In genomic region chr3:133090247-133091120, GRCm38 (mm10) we compare ENCODE assay signal across 8 mouse cellular contexts. TPM values are rescaled to one million over a fixed set of nuclear protein-coding genes. Genes with fewer than 3 reads are reported as not detected.
DNase-seq lines count a peak whose midpoint lies in the region; ATAC-seq lines count a peak whose summit lies in the region.

No protein-coding gene starts in this region.

- DNase-seq in heart, adult 11 months = no peak
- peak; percentile 44 for DNase-seq in MEL-GATA-1-ER (ENCODE audit: extremely low read depth, low read depth)
- peak; percentile 9 for DNase-seq in midbrain, embryonic 14.5 days
- no peak for DNase-seq in right cerebral cortex, postnatal 10 days (ENCODE audit: low spot score in 2 of 2)

- no peak for ATAC-seq in heart, embryonic 16.5 days (replicated peaks; ENCODE audit: extremely low read depth, insufficient read depth, low FRiP score)
- ATAC-seq in hindbrain, embryonic 12.5 days (ENCODE audit: low FRiP score) = no peak
- no peak for ATAC-seq in midbrain, embryonic 14.5 days (ENCODE audit: low FRiP score, low TSS enrichment)
- ATAC-seq in megakaryocyte-erythroid progenitor cell, adult 5-6 weeks (replicated peaks; ENCODE audit: low FRiP score, low TSS enrichment, poor library complexity, severe bottlenecking) = no peak
- ATAC-seq in frontal cortex, adult (ENCODE audit: low TSS enrichment) = no peak

- H3K9ac ChIP-seq in heart, embryonic 16.5 days (ENCODE audit: low read length) = peak overlapping the region; percentile 90
- peak overlapping the region; percentile 92 for H3K9ac ChIP-seq in hindbrain, embryonic 12.5 days
- peak overlapping the region; percentile 93 for H3K9ac ChIP-seq in midbrain, embryonic 14.5 days (replicated peaks; ENCODE audit: low read length)

- H3K4me2 ChIP-seq in heart, embryonic 16.5 days (ENCODE audit: low read depth, low read length) = peak overlapping the region; percentile 71
- peak overlapping the region; percentile 60 for H3K4me2 ChIP-seq in hindbrain, embryonic 12.5 days (replicated peaks)
- peak overlapping the region; percentile 62 for H3K4me2 ChIP-seq in midbrain, embryonic 14.5 days (ENCODE audit: low read length)

- H3K4me1 ChIP-seq in heart, embryonic 16.5 days (ENCODE audit: control insufficient read depth, insufficient read depth, low read length) = peaks cover 12% of the 10 kb centered on the region
- H3K4me1 ChIP-seq in hindbrain, embryonic 12.5 days = peaks cover 23% of the 10 kb centered on the region
- H3K4me1 ChIP-seq in midbrain, embryonic 14.5 days (ENCODE audit: control insufficient read depth, insufficient read depth, low read length) = peaks cover 15% of the 10 kb centered on the region

- H3K36me3 ChIP-seq in heart, embryonic 16.5 days (ENCODE audit: control insufficient read depth, insufficient read depth) = no peaks in the 10 kb centered on the region
- no peaks in the 10 kb centered on the region for H3K36me3 ChIP-seq in hindbrain, embryonic 12.5 days
- no peaks in the 10 kb centered on the region for H3K36me3 ChIP-seq in midbrain, embryonic 14.5 days (ENCODE audit: control insufficient read depth, insufficient read depth, low read length)

- H3K27ac ChIP-seq in heart, embryonic 16.5 days (ENCODE audit: low read length) = peak overlapping the region; percentile 96
- peak overlapping the region; percentile 97; the same call in 1 of the 2 replicates for H3K27ac ChIP-seq in hindbrain, embryonic 12.5 days
- H3K27ac ChIP-seq in midbrain, embryonic 14.5 days (replicated peaks; ENCODE audit: low read depth, low read length) = peak overlapping the region; percentile 98

- no peaks in the 10 kb centered on the region for H3K27me3 ChIP-seq in heart, embryonic 16.5 days (ENCODE audit: control insufficient read depth, insufficient read depth, low read length)
- H3K27me3 ChIP-seq in hindbrain, embryonic 12.5 days = no peaks in the 10 kb centered on the region
- no peaks in the 10 kb centered on the region for H3K27me3 ChIP-seq in midbrain, embryonic 14.5 days (ENCODE audit: control insufficient read depth, insufficient read depth, low read length)

- peak overlapping the region; percentile 96 for H3K4me3 ChIP-seq in heart, embryonic 16.5 days (ENCODE audit: low read length)
- H3K4me3 ChIP-seq in hindbrain, embryonic 12.5 days = peak overlapping the region; percentile 92
- peak overlapping the region; percentile 95 for H3K4me3 ChIP-seq in midbrain, embryonic 14.5 days (replicated peaks; ENCODE audit: low read depth, low read length)

- H3K9me3 ChIP-seq in heart, embryonic 16.5 days (replicated peaks; ENCODE audit: control insufficient read depth, low read length) = no peaks in the 10 kb centered on the region
- no peaks in the 10 kb centered on the region for H3K9me3 ChIP-seq in hindbrain, embryonic 12.5 days (replicated peaks)
- H3K9me3 ChIP-seq in midbrain, embryonic 14.5 days (ENCODE audit: control insufficient read depth, low read length) = no peaks in the 10 kb centered on the region

- WGBS in heart, embryonic 16.5 days = 7% methylated on average over 11 of the region's 11 CpGs
- WGBS in hindbrain, embryonic 12.5 days = 14% methylated on average over 11 of the region's 11 CpGs
- WGBS in midbrain, embryonic 14.5 days = 9% methylated on average over 11 of the region's 11 CpGs

RNA-seq across cellular contexts. Expression of gene Ints12, which starts 1.2 kb away (rescaled TPM):
- 10.8 and 12.7 TPM in 2 replicates for polyA plus RNA-seq in heart, embryonic 16.5 days (2015; fragmentation: Nextera tagmentation; extraction: Ambion mirVana)
- 23.5 and 25.9 TPM in 2 replicates for polyA plus RNA-seq in hindbrain, embryonic 12.5 days (2016; fragmentation: Nextera tagmentation; extraction: Ambion mirVana)
- polyA plus RNA-seq in midbrain, embryonic 14.5 days (2014; fragmentation: Nextera tagmentation; extraction: Ambion mirVana) = 17.9 and 21.4 TPM in 2 replicates
- total RNA-seq in megakaryocyte-erythroid progenitor cell, adult 5-6 weeks (2014; fragmentation: Nextera tagmentation) = 15.2 and 22.1 TPM in 2 replicates
- total RNA-seq in megakaryocyte-erythroid progenitor cell, adult 5-6 weeks (2017) = 18.0 and 18.9 TPM in 2 replicates

RNA-seq across cellular contexts. Expression of gene Gstcd, which starts 1.3 kb away (rescaled TPM):
- 3.7 and 4.1 TPM in 2 replicates for polyA plus RNA-seq in heart, embryonic 16.5 days (2015; fragmentation: Nextera tagmentation; extraction: Ambion mirVana)
- 7.9 and 8.2 TPM in 2 replicates for polyA plus RNA-seq in hindbrain, embryonic 12.5 days (2016; fragmentation: Nextera tagmentation; extraction: Ambion mirVana)
- 4.9 and 6.0 TPM in 2 replicates for polyA plus RNA-seq in midbrain, embryonic 14.5 days (2014; fragmentation: Nextera tagmentation; extraction: Ambion mirVana)
- 24.8 and 38.4 TPM in 2 replicates for total RNA-seq in megakaryocyte-erythroid progenitor cell, adult 5-6 weeks (2014; fragmentation: Nextera tagmentation)
- total RNA-seq in megakaryocyte-erythroid progenitor cell, adult 5-6 weeks (2017) = 24.9 and 26.4 TPM in 2 replicates

Comparison
In these comparisons a context has a peak if more than half of its experiments do, and no peak if none do; other contexts are left out.
1. DNase-seq: peak in MEL-GATA-1-ER (single experiment) and midbrain, embryonic 14.5 days (single experiment); none in heart, adult 11 months (single experiment) and right cerebral cortex, postnatal 10 days (0 of 2).
2. Peak in every context shown above with its lines, with median percentiles within 50 percentile points of each other: H3K27ac ChIP-seq, H3K4me2 ChIP-seq, H3K4me3 ChIP-seq and H3K9ac ChIP-seq.